Mouse (Mus musculus): ENCODE measurements around the gene Papolb. TPM values are rescaled to one million over a fixed set of nuclear protein-coding genes. Genes with fewer than 3 reads are reported as not detected.

Gene Papolb
- polyA plus RNA-seq, 1 experiment: 0.02 TPM

GRCm38 (mm10) chr5:142489955-142490707, 39.7 kb downstream of the Papolb start:
- no peak overlapping the region for H3ac ChIP-seq (ENCODE audit: control insufficient read depth, insufficient read length)
- no peak for TF ChIP-seq MYOG (IDR thresholded peaks at IDR 0.05; ENCODE audit: control insufficient read depth in 1 of 3, insufficient read depth in 1 of 3, insufficient read length in 2 of 3, low read depth in 2 of 3)
- no peak for TF ChIP-seq CEBPB (IDR thresholded peaks at IDR 0.05; ENCODE audit: insufficient read depth, poor library complexity, severe bottlenecking)
- no peak for TF ChIP-seq SRF (IDR thresholded peaks at IDR 0.05; ENCODE audit: control insufficient read depth, insufficient read length, low read depth)
- TF ChIP-seq POLR2A (IDR thresholded peaks at IDR 0.05; ENCODE audit: insufficient read length, low read depth): no peak
- no peak for TF ChIP-seq MAX (IDR thresholded peaks at IDR 0.05; ENCODE audit: low read depth)
- no peak for TF ChIP-seq USF1 (IDR thresholded peaks at IDR 0.05; ENCODE audit: low read depth)
- no peaks in the 10 kb centered on the region for H3K36me3 ChIP-seq (ENCODE audit: control insufficient read depth, insufficient read depth)
- H3K27me3 ChIP-seq (ENCODE audit: control insufficient read depth, insufficient read depth, insufficient read length): no peaks in the 10 kb centered on the region
- H3K79me2 ChIP-seq (ENCODE audit: control insufficient read depth, insufficient read depth): no peaks in the 10 kb centered on the region
- no peak overlapping the region for H3K4me3 ChIP-seq
- H3K4me2 ChIP-seq (ENCODE audit: low read depth): no peak overlapping the region

- Histone ChIP-seq H3K4me2 (ENCODE audit: low read depth) (no peak overlapping the region), H3ac (ENCODE audit: control insufficient read depth, insufficient read length) (no peak overlapping the region), H3K27me3 (ENCODE audit: control insufficient read depth, insufficient read depth, insufficient read length) (no peaks in the 10 kb centered on the region), H3K4me3 (no peak overlapping the region), H3K36me3 (ENCODE audit: control insufficient read depth, insufficient read depth) (no peaks in the 10 kb centered on the region), H3K79me2 (ENCODE audit: control insufficient read depth, insufficient read depth) (no peaks in the 10 kb centered on the region)
- TF ChIP-seq REST (IDR thresholded peaks at IDR 0.05; ENCODE audit: insufficient read depth, insufficient read length) (no peak), CEBPB (IDR thresholded peaks at IDR 0.05; ENCODE audit: insufficient read depth, poor library complexity, severe bottlenecking) (no peak), USF1 (IDR thresholded peaks at IDR 0.05; ENCODE audit: low read depth) (no peak), TCF12 (IDR thresholded peaks at IDR 0.05; ENCODE audit: insufficient read depth, poor library complexity, severe bottlenecking) (no peak), POLR2AphosphoS2 (IDR thresholded peaks at IDR 0.05; ENCODE audit: insufficient read length, low read depth) (no peak)
Observed at GRCm38 (mm10) chr5:142486654-142487053, 43.2 kb downstream of the Papolb start.

GRCm38 (mm10) chr5:142483581-142483980, 46.3 kb downstream of the Papolb start:
- TF ChIP-seq MAX (IDR thresholded peaks at IDR 0.05; ENCODE audit: low read depth): no peak
- TF ChIP-seq MYOD1 (IDR thresholded peaks at IDR 0.05; ENCODE audit: control insufficient read depth in 1 of 3, insufficient read length in 2 of 3, low read depth in 2 of 3): no peak
- TF ChIP-seq MYOG (IDR thresholded peaks at IDR 0.05; ENCODE audit: control insufficient read depth in 1 of 3, insufficient read depth in 1 of 3, insufficient read length in 2 of 3, low read depth in 2 of 3): no peak
- TF ChIP-seq REST (IDR thresholded peaks at IDR 0.05; ENCODE audit: insufficient read depth, insufficient read length): no peak
- no peak for TF ChIP-seq USF1 (IDR thresholded peaks at IDR 0.05; ENCODE audit: low read depth)
- TF ChIP-seq E2F4 (IDR thresholded peaks at IDR 0.05; ENCODE audit: insufficient read depth): no peak
- no peak for TF ChIP-seq SRF (IDR thresholded peaks at IDR 0.05; ENCODE audit: control insufficient read depth, insufficient read length, low read depth)
- TF ChIP-seq TCF12 (IDR thresholded peaks at IDR 0.05; ENCODE audit: insufficient read depth, poor library complexity, severe bottlenecking): no peak
- TF ChIP-seq POLR2A (IDR thresholded peaks at IDR 0.05; ENCODE audit: insufficient read length, low read depth): no peak
- no peak for TF ChIP-seq CEBPB (IDR thresholded peaks at IDR 0.05; ENCODE audit: insufficient read depth, poor library complexity, severe bottlenecking)
- TF ChIP-seq POLR2AphosphoS2 (IDR thresholded peaks at IDR 0.05; ENCODE audit: insufficient read length, low read depth): no peak
- no peak for TF ChIP-seq TCF3 (IDR thresholded peaks at IDR 0.05; ENCODE audit: insufficient read length, low read depth)
- Histone ChIP-seq H3K4me2 (ENCODE audit: low read depth) (no peak overlapping the region), H3ac (ENCODE audit: control insufficient read depth, insufficient read length) (no peak overlapping the region), H3K79me2 (ENCODE audit: control insufficient read depth, insufficient read depth) (no peaks in the 10 kb centered on the region), H3K36me3 (ENCODE audit: control insufficient read depth, insufficient read depth) (no peaks in the 10 kb centered on the region), H3K4me3 (no peak overlapping the region), H3K27me3 (ENCODE audit: control insufficient read depth, insufficient read depth, insufficient read length) (no peaks in the 10 kb centered on the region)

GRCm38 (mm10) chr5:142482512-142482911, 47.4 kb downstream of the Papolb start:
- Histone ChIP-seq H3K36me3 (ENCODE audit: control insufficient read depth, insufficient read depth) (no peaks in the 10 kb centered on the region), H3K27me3 (ENCODE audit: control insufficient read depth, insufficient read depth, insufficient read length) (no peaks in the 10 kb centered on the region), H3K4me3 (no peak overlapping the region), H3K4me2 (ENCODE audit: low read depth) (no peak overlapping the region), H3K79me2 (ENCODE audit: control insufficient read depth, insufficient read depth) (no peaks in the 10 kb centered on the region), H3ac (ENCODE audit: control insufficient read depth, insufficient read length) (no peak overlapping the region)
- TF ChIP-seq POLR2AphosphoS2 (IDR thresholded peaks at IDR 0.05; ENCODE audit: insufficient read length, low read depth): no peak
- TF ChIP-seq MYOD1 (IDR thresholded peaks at IDR 0.05; ENCODE audit: control insufficient read depth in 1 of 3, insufficient read length in 2 of 3, low read depth in 2 of 3): no peak
- no peak for TF ChIP-seq USF1 (IDR thresholded peaks at IDR 0.05; ENCODE audit: low read depth)
- TF ChIP-seq E2F4 (IDR thresholded peaks at IDR 0.05; ENCODE audit: insufficient read depth): no peak

GRCm38 (mm10) chr5:142478829-142479435, 50.9 kb downstream of the Papolb start:
- peak overlapping the region; percentile 30 for H3K4me2 ChIP-seq (ENCODE audit: low read depth)
- H3K4me3 ChIP-seq: no peak overlapping the region
- H3ac ChIP-seq (ENCODE audit: control insufficient read depth, insufficient read length): no peak overlapping the region
- H3K79me2 ChIP-seq (ENCODE audit: control insufficient read depth, insufficient read depth): no peaks in the 10 kb centered on the region
- no peaks in the 10 kb centered on the region for H3K36me3 ChIP-seq (ENCODE audit: control insufficient read depth, insufficient read depth)
- H3K27me3 ChIP-seq (ENCODE audit: control insufficient read depth, insufficient read depth, insufficient read length): no peaks in the 10 kb centered on the region
- TF ChIP-seq MYOG (IDR thresholded peaks at IDR 0.05; ENCODE audit: control insufficient read depth in 1 of 3, insufficient read depth in 1 of 3, insufficient read length in 2 of 3, low read depth in 2 of 3) (no peak), TCF3 (IDR thresholded peaks at IDR 0.05; ENCODE audit: insufficient read length, low read depth) (no peak), MAX (IDR thresholded peaks at IDR 0.05; ENCODE audit: low read depth) (no peak), POLR2AphosphoS2 (IDR thresholded peaks at IDR 0.05; ENCODE audit: insufficient read length, low read depth) (peak; percentile 49), CEBPB (IDR thresholded peaks at IDR 0.05; ENCODE audit: insufficient read depth, poor library complexity, severe bottlenecking) (no peak)

Measured in myocyte (in vitro differentiated cells).